Mouse (Mus musculus): ENCODE results near the gene Ass1.

Gene Ass1

GRCm38 (mm10) chr2:31469931-31470682, at the start of gene Ass1:
Ass1 (plus strand) TSS chr2:31470207.
- DNase-seq = peak; percentile 34

GRCm38 (mm10) chr2:31420914-31421313, 49.1 kb upstream of the Ass1 start:
- peak; percentile 7 for DNase-seq

GRCm38 (mm10) chr2:31422576-31422975, 47.4 kb upstream of the Ass1 start:
- no peak for DNase-seq

GRCm38 (mm10) chr2:31431477-31431876, 38.5 kb upstream of the Ass1 start:
- no peak for DNase-seq

GRCm38 (mm10) chr2:31434746-31435145, 35.3 kb upstream of the Ass1 start:
- DNase-seq = no peak

- peak; percentile 13 for DNase-seq
Measured at GRCm38 (mm10) chr2:31435567-31435966, 34.4 kb upstream of the Ass1 start.

GRCm38 (mm10) chr2:31437480-31438245, 32.3 kb upstream of the Ass1 start:
- no peak for DNase-seq

GRCm38 (mm10) chr2:31439576-31439975, 30.4 kb upstream of the Ass1 start:
- no peak for DNase-seq

- DNase-seq = no peak
Measured at GRCm38 (mm10) chr2:31442480-31443160, 27.4 kb upstream of the Ass1 start.

GRCm38 (mm10) chr2:31446036-31446435, 24.0 kb upstream of the Ass1 start:
- DNase-seq = no peak

- DNase-seq = no peak
Measured at GRCm38 (mm10) chr2:31446456-31446855, 23.6 kb upstream of the Ass1 start.

GRCm38 (mm10) chr2:31447536-31447935, 22.5 kb upstream of the Ass1 start:
- DNase-seq = no peak

GRCm38 (mm10) chr2:31448756-31449440, 21.1 kb upstream of the Ass1 start:
- DNase-seq = no peak

GRCm38 (mm10) chr2:31449441-31449815, 20.6 kb upstream of the Ass1 start:
- DNase-seq = peak; percentile 13

GRCm38 (mm10) chr2:31449902-31450301, 20.1 kb upstream of the Ass1 start:
- DNase-seq = no peak

- no peak for DNase-seq
Measured at GRCm38 (mm10) chr2:31450661-31451060, 19.3 kb upstream of the Ass1 start.

- no peak for DNase-seq
Measured at GRCm38 (mm10) chr2:31451530-31451929, 18.5 kb upstream of the Ass1 start.

GRCm38 (mm10) chr2:31453011-31453410, 17.0 kb upstream of the Ass1 start:
- no peak for DNase-seq

GRCm38 (mm10) chr2:31453559-31454177, 16.3 kb upstream of the Ass1 start:
- DNase-seq = no peak

- no peak for DNase-seq
Measured at GRCm38 (mm10) chr2:31454280-31454679, 15.7 kb upstream of the Ass1 start.

GRCm38 (mm10) chr2:31455418-31455817, 14.6 kb upstream of the Ass1 start:
- DNase-seq = no peak

GRCm38 (mm10) chr2:31458460-31458859, 11.5 kb upstream of the Ass1 start:
- DNase-seq = no peak
